Mouse (Mus musculus) Muller cell, postnatal 12 days (primary cell): Measurements from ENCODE around the gene Chchd6.

Experiments used
- DNase-seq: peaks from one replicate; pipeline ENCODE4 v3.0.0-alpha.2; 2015; ENCODE audit errors: inconsistent ontology term

The Chchd6 gene

GRCm38 (mm10) chr6:89585696-89586095 is 9.8 kb downstream of the Chchd6 start:
- DNase-seq = peak; percentile 0

- DNase-seq = no peak
Observed at GRCm38 (mm10) chr6:89584634-89585409, 10.6 kb downstream of the Chchd6 start.

- DNase-seq = no peak
Observed at GRCm38 (mm10) chr6:89583170-89583569, 12.3 kb downstream of the Chchd6 start.

GRCm38 (mm10) chr6:89574641-89575040 is 20.8 kb downstream of the Chchd6 start:
- DNase-seq = no peak

GRCm38 (mm10) chr6:89573768-89574167 is 21.7 kb downstream of the Chchd6 start:
- DNase-seq = no peak

GRCm38 (mm10) chr6:89572921-89573636 is 22.4 kb downstream of the Chchd6 start:
- no peak for DNase-seq

- DNase-seq = no peak
Observed at GRCm38 (mm10) chr6:89569370-89569769, 26.1 kb downstream of the Chchd6 start.

- no peak for DNase-seq
Observed at GRCm38 (mm10) chr6:89566740-89567139, 28.7 kb downstream of the Chchd6 start.

- no peak for DNase-seq
Observed at GRCm38 (mm10) chr6:89563381-89563780, 32.1 kb downstream of the Chchd6 start.

- DNase-seq = no peak
Observed at GRCm38 (mm10) chr6:89560826-89561225, 34.6 kb downstream of the Chchd6 start.

- no peak for DNase-seq
Observed at GRCm38 (mm10) chr6:89557654-89558053, 37.8 kb downstream of the Chchd6 start.

GRCm38 (mm10) chr6:89556566-89556965 is 38.9 kb downstream of the Chchd6 start:
- DNase-seq = no peak

- no peak for DNase-seq
Observed at GRCm38 (mm10) chr6:89555971-89556370, 39.5 kb downstream of the Chchd6 start.

GRCm38 (mm10) chr6:89554029-89554428 is 41.4 kb downstream of the Chchd6 start:
- DNase-seq = no peak

GRCm38 (mm10) chr6:89553012-89553704 is 42.3 kb downstream of the Chchd6 start:
- peak; percentile 73 for DNase-seq

- DNase-seq = no peak
Observed at GRCm38 (mm10) chr6:89552321-89553011, 43.0 kb downstream of the Chchd6 start.

GRCm38 (mm10) chr6:89549157-89549556 is 46.3 kb downstream of the Chchd6 start:
- DNase-seq = no peak

GRCm38 (mm10) chr6:89547951-89548350 is 47.5 kb downstream of the Chchd6 start:
- DNase-seq = no peak

GRCm38 (mm10) chr6:89538102-89538751 is 57.2 kb downstream of the Chchd6 start:
- no peak for DNase-seq

- no peak for DNase-seq
Observed at GRCm38 (mm10) chr6:89535626-89536225, 59.7 kb downstream of the Chchd6 start.

- no peak for DNase-seq
Observed at GRCm38 (mm10) chr6:89524766-89525165, 70.7 kb downstream of the Chchd6 start.
